Mouse (Mus musculus) embryonic stem cell, embryonic (primary cell): ENCODE data around the gene Socs3.

Experiments used
- CTCF ChIA-PET, 4 experiments: fragments of 300-600 bp in 2 of 4; fragments of 350-600 bp in 2 of 4; sonication (Branson Sonifier 250); formaldehyde crosslinking; loops; one replicate each; lab custom pipeline; 2022; ENCODE audit warnings: inconsistent platforms in 2 of 4; lab: Charles Lee
- POLR2A ChIA-PET, 4 experiments: fragments of 300-600 bp in 2 of 4; fragments of 350-600 bp in 2 of 4; sonication (Branson Sonifier 250); formaldehyde crosslinking; loops; one replicate each; lab custom pipeline; 2022; ENCODE audit warnings: antibody characterized with exemption in 4 of 4, inconsistent platforms in 1 of 4; lab: Charles Lee

The Socs3 gene

GRCm38 (mm10) chr11:117969945-117970872 is at the start of gene Socs3:
TSS of gene Socs3 (minus strand) at chr11:117970047.
- ChIA-PET POLR2A (interaction anchor here (0.6 to 11.9 kb wide), 120 partner anchors 7 to 707 kb away, joined by 3 to 236 read pairs (median 6); partner anchors contain the start of genes Pgs1 (in 3 of the 4), Birc5 (in 2 of the 4), Tnrc6c (in 2 of the 4) and Afmid (in 1 of the 4)), CTCF (interaction anchor here (0.6 to 3.0 kb wide), 83 partner anchors 9 to 769 kb away, joined by 3 to 31 read pairs (median 4); partner anchors contain the start of gene Pgs1 (in 3 of the 4))

GRCm38 (mm10) chr11:118018328-118018727 is 48.5 kb upstream of the Socs3 start:
- CTCF ChIA-PET: interaction anchor here (0.6 to 3.7 kb wide), 45 partner anchors 8 to 953 kb away, joined by 3 to 33 read pairs (median 6); partner anchors contain the start of gene Socs3 (in 3 of the 4)
- POLR2A ChIA-PET: interaction anchor here (0.6 to 9.8 kb wide), 21 partner anchors 9 to 143 kb away, joined by 3 to 160 read pairs (median 5); partner anchors contain the start of gene Socs3 (in 4 of the 4)

GRCm38 (mm10) chr11:118015381-118016145 is 45.7 kb upstream of the Socs3 start:
- ChIA-PET POLR2A (interaction anchor here in 3 of 4 experiments (0.6 to 9.8 kb wide), 7 partner anchors 9 to 141 kb away, joined by 3 to 160 read pairs (median 6); partner anchors contain the start of gene Socs3 (in 3 of the 3)), CTCF (interaction anchor here in 3 of 4 experiments (0.6 to 1.7 kb wide), 8 partner anchors 14 to 141 kb away, joined by 3 to 7 read pairs (median 4); partner anchors contain the start of gene Socs3 (in 3 of the 3))

GRCm38 (mm10) chr11:118014391-118014995 is 44.6 kb upstream of the Socs3 start:
- POLR2A ChIA-PET: interaction anchor here in 3 of 4 experiments (0.5 to 9.8 kb wide), 23 partner anchors 8 to 926 kb away, joined by 3 to 160 read pairs (median 4); partner anchors contain the start of genes Socs3 (in 3 of the 3) and Pgs1 (in 1 of the 3)
- CTCF ChIA-PET: interaction anchor here in 3 of 4 experiments (0.5 to 1.7 kb wide), 12 partner anchors 8 to 1464 kb away, joined by 3 to 7 read pairs (median 4); partner anchors contain the start of gene Socs3 (in 2 of the 3)

GRCm38 (mm10) chr11:118013339-118013738 is 43.5 kb upstream of the Socs3 start:
- ChIA-PET POLR2A (interaction anchor here in 3 of 4 experiments (0.5 to 9.8 kb wide), 19 partner anchors 8 to 132 kb away, joined by 3 to 160 read pairs (median 5); partner anchors contain the start of genes Socs3 (in 3 of the 3) and Pgs1 (in 1 of the 3)), CTCF (interaction anchor here (0.6 to 3.1 kb wide), 7 partner anchors 8 to 142 kb away, joined by 3 to 13 read pairs (median 6); partner anchors contain the start of gene Socs3 (in 1 of the 4))

- POLR2A ChIA-PET: interaction anchor here in 3 of 4 experiments (0.5 to 9.8 kb wide), 27 partner anchors 9 to 189 kb away, joined by 3 to 160 read pairs (median 4); partner anchors contain the start of genes Socs3 (in 3 of the 3) and Pgs1 (in 1 of the 3)
- CTCF ChIA-PET: interaction anchor here in 3 of 4 experiments (0.6 to 3.1 kb wide), 12 partner anchors 9 to 311 kb away, joined by 3 to 13 read pairs (median 5); partner anchors contain the start of gene Socs3 (in 2 of the 3)
Measured at GRCm38 (mm10) chr11:118012595-118012994, 42.7 kb upstream of the Socs3 start.

- ChIA-PET CTCF (interaction anchor here in 3 of 4 experiments (0.7 to 3.8 kb wide), 14 partner anchors 8 to 135 kb away, joined by 3 to 21 read pairs (median 6); partner anchors contain the start of gene Socs3 (in 3 of the 3)), POLR2A (interaction anchor here in 3 of 4 experiments (0.5 to 7.8 kb wide), 32 partner anchors 9 to 161 kb away, joined by 3 to 106 read pairs (median 6); partner anchors contain the start of genes Socs3 (in 2 of the 3), Birc5 (in 1 of the 3) and Pgs1 (in 1 of the 3))
Measured at GRCm38 (mm10) chr11:118009865-118010571, 40.2 kb upstream of the Socs3 start.

- POLR2A ChIA-PET: interaction anchor here in 3 of 4 experiments (0.7 to 7.8 kb wide), 52 partner anchors 8 to 238 kb away, joined by 3 to 106 read pairs (median 6); partner anchors contain the start of genes Socs3 (in 3 of the 3), Birc5 (in 1 of the 3) and Pgs1 (in 1 of the 3)
- CTCF ChIA-PET: interaction anchor here in 3 of 4 experiments (0.6 to 3.8 kb wide), 16 partner anchors 9 to 102 kb away, joined by 3 to 21 read pairs (median 8); partner anchors contain the start of gene Socs3 (in 2 of the 3)
Measured at GRCm38 (mm10) chr11:118008843-118009242, 39.0 kb upstream of the Socs3 start.

GRCm38 (mm10) chr11:118008144-118008805 is 38.4 kb upstream of the Socs3 start:
- ChIA-PET POLR2A (interaction anchor here (0.6 to 7.8 kb wide), 66 partner anchors 7 to 891 kb away, joined by 3 to 106 read pairs (median 4); partner anchors contain the start of genes Socs3 (in 3 of the 4), Birc5 (in 1 of the 4), Pgs1 (in 1 of the 4) and Tnrc6c (in 1 of the 4)), CTCF (interaction anchor here in 3 of 4 experiments (0.5 to 3.8 kb wide), 27 partner anchors 9 to 134 kb away, joined by 3 to 21 read pairs (median 4); partner anchors contain the start of genes Socs3 (in 2 of the 3) and Pgs1 (in 1 of the 3))

GRCm38 (mm10) chr11:118007460-118008143 is 37.8 kb upstream of the Socs3 start:
- POLR2A ChIA-PET: interaction anchor here (0.6 to 7.8 kb wide), 70 partner anchors 7 to 890 kb away, joined by 3 to 106 read pairs (median 4); partner anchors contain the start of genes Socs3 (in 3 of the 4), Afmid (in 1 of the 4), Pgs1 (in 1 of the 4) and Tk1 (in 1 of the 4)
- CTCF ChIA-PET: interaction anchor here (0.5 to 3.8 kb wide), 28 partner anchors 10 to 205 kb away, joined by 3 to 21 read pairs (median 4); partner anchors contain the start of gene Socs3 (in 2 of the 4)

GRCm38 (mm10) chr11:118004217-118004616 is 34.4 kb upstream of the Socs3 start:
- POLR2A ChIA-PET: interaction anchor here in 3 of 4 experiments (0.6 to 7.8 kb wide), 10 partner anchors 8 to 295 kb away, joined by 3 to 106 read pairs (median 4); partner anchors contain the start of gene Socs3 (in 2 of the 3)

GRCm38 (mm10) chr11:118003718-118004117 is 33.9 kb upstream of the Socs3 start:
- POLR2A ChIA-PET: interaction anchor here in 2 of 4 experiments (1.1 to 7.8 kb wide), 5 partner anchors 9 to 116 kb away, joined by 3 to 106 read pairs (median 4); partner anchors contain the start of gene Socs3 (in 1 of the 2)

More at GRCm38 (mm10) chr11:118004217-118004616, 34.4 kb upstream of the Socs3 start:
- CTCF ChIA-PET: interaction anchor here in 1 of 4 experiments (0.6 to 1.4 kb wide), 3 partner anchors 29 to 988 kb away, joined by 3 to 6 read pairs (median 3); partner anchors contain the start of gene Socs3

GRCm38 (mm10) chr11:118003176-118003575 is 33.3 kb upstream of the Socs3 start:
- POLR2A ChIA-PET: interaction anchor here in 2 of 4 experiments (1.6 to 7.8 kb wide), 3 partner anchors 9 to 35 kb away, joined by 4 to 106 read pairs (median 50); partner anchors contain the start of gene Socs3 (in 1 of the 2)

More at GRCm38 (mm10) chr11:118003718-118004117, 33.9 kb upstream of the Socs3 start:
- CTCF ChIA-PET: interaction anchor here in 1 of 4 experiments (1.4 kb wide), 1 partner anchor 34 kb away, joined by 3 read pairs; the partner anchor contains the start of gene Socs3

More at GRCm38 (mm10) chr11:118003176-118003575, 33.3 kb upstream of the Socs3 start:
- CTCF ChIA-PET: interaction anchor here in 2 of 4 experiments (0.6 to 1.4 kb wide), 2 partner anchors 19 to 33 kb away, joined by 3 to 4 read pairs; partner anchors contain the start of gene Socs3 (in 1 of the 2)
